Mouse (Mus musculus) bone marrow, adult 2 months (tissue): Measurements from ENCODE around the gene Cpne2. TPM values are rescaled to one million over a fixed set of nuclear protein-coding genes. Genes with fewer than 3 reads are reported as not detected.

ENCODE experiments used
- H3K27ac ChIP-seq: fragments of 200-500 bp; 2 replicates; pipeline ENCODE4 v1.5.1; 2012; ENCODE audit warnings: low read depth, mild to moderate bottlenecking, control low read depth, inconsistent platforms, low read length; ENCODE audit not compliant: control insufficient read depth, poor library complexity, insufficient read depth
- H3K4me1 ChIP-seq: fragments of 200-500 bp; 2 replicates; pipeline ENCODE4 v1.6.1; 2011; ENCODE audit warnings: low read length; ENCODE audit not compliant: control insufficient read depth, insufficient read depth
- H3K4me3 ChIP-seq: fragments of 200-500 bp; replicated peaks from 2 replicates; pipeline ENCODE3; 2011; ENCODE audit warnings: mild to moderate bottlenecking, low read depth, low read length, control low read depth; ENCODE audit not compliant: control insufficient read depth
- CTCF ChIP-seq: fragments of 200-500 bp; IDR thresholded peaks from 2 replicates; pipeline ENCODE4 v1.5.1; 2011; ENCODE audit warnings: low read length, control low read depth; ENCODE audit not compliant: control insufficient read depth, insufficient read depth
- POLR2A ChIP-seq: fragments of 200-500 bp; IDR thresholded peaks from 2 replicates; pipeline ENCODE4 v1.6.1; 2011; ENCODE audit warnings: low read depth, mild to moderate bottlenecking, control low read depth, low read length, borderline replicate concordance; ENCODE audit not compliant: control insufficient read depth
- WGBS: fragments of 180-500 bp; shearing (Covaris S2); methylation state at CpG from one replicate; pipeline ENCODE4 v1.1.7; 2018; 5-methylcytosine and 5-hydroxymethylcytosine counted together
- polyA plus RNA-seq: library from polyadenylated mRNA; stranded (reverse); fragments of >200 nt; gene quantifications from 2 replicates; pipeline ENCODE4 v1.2.4, GENCODE M21; 2011; ENCODE audit warnings: low replicate concordance; ENCODE audit not compliant: missing spikeins, insufficient read depth, insufficient read length

The Cpne2 gene
- polyA plus RNA-seq, 1 experiment: 36.1 TPM

- TF ChIP-seq CTCF: no peak
- TF ChIP-seq POLR2A: no peak
- no peak overlapping the region for H3K4me3 ChIP-seq
- H3K4me1 ChIP-seq: peaks cover 18% of the 10 kb centered on the region
- H3K27ac ChIP-seq: no peak overlapping the region
- 40% methylated on average over 8 of the region's 8 CpGs for WGBS
Observed at GRCm38 (mm10) chr8:94543981-94544380, 11.2 kb downstream of the Cpne2 start.

DNA sequence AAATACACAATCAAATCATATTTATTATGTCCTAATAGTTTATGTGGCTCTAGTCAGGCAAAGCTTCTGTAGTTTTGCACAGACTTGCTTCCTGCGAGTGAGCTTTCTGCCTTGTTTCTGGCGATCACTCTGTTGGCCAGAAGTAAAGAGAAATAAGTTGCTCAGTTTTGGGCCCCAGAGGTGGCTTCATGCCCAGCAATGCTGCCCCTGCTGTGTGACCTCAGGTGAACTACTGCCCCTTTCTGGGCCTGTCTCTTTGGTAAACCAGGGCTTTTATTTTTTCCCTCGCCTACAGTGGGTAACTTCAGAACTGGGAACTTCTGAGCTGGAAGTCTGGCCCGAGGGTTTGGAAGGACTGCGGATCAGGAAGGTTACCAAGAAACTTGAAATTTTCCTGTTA is 16.3 kb downstream of the Cpne2 start:
- H3K27ac ChIP-seq: peak overlapping the region; percentile 45; the same call in 1 of the 2 replicates
- 30% methylated on average over 5 of the region's 5 CpGs for WGBS
- TF ChIP-seq CTCF: no peak

DNA sequence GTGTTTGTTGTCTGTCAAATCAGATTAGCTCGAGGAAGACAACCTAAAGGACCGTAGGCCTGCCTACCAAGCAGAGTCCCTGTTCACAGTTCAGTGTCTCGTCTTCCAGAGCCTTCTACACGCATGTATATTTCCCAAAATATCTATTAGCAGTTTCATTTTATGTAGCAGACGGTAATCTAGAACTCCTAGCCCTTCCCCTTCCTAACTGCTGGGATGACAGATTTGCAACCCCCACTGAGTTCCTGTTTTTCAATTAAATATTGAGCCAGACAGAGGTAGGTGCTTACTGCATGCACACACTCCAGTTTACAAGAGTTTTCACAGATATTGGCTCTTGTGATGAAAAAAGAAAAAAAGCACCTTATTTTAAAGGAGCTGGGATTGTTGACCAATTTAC is 16.7 kb downstream of the Cpne2 start:
- TF ChIP-seq POLR2A (no peak), CTCF (no peak)
- Histone ChIP-seq H3K27ac (no peak overlapping the region; the same call in 1 of the 2 replicates), H3K4me1 (peaks cover 14% of the 10 kb centered on the region; the same call in 1 of the 2 replicates), H3K4me3 (no peak overlapping the region)
- WGBS: 6% methylated on average over 5 of the region's 5 CpGs

More for the DNA sequence above, 16.3 kb downstream of the Cpne2 start:
- Histone ChIP-seq H3K4me3 (no peak overlapping the region), H3K4me1 (peaks cover 14% of the 10 kb centered on the region; the same call in 1 of the 2 replicates)

- TF ChIP-seq CTCF: no peak
- TF ChIP-seq POLR2A: no peak
- H3K4me3 ChIP-seq: no peak overlapping the region
- WGBS: 54% methylated on average over 5 of the region's 5 CpGs
- no peak overlapping the region; the same call in 1 of the 2 replicates for H3K27ac ChIP-seq
- peaks cover 14% of the 10 kb centered on the region; the same call in 1 of the 2 replicates for H3K4me1 ChIP-seq
Observed at GRCm38 (mm10) chr8:94549998-94550397, 17.2 kb downstream of the Cpne2 start.

- Histone ChIP-seq H3K4me3 (no peak overlapping the region), H3K27ac (no peak overlapping the region; the same call in 1 of the 2 replicates), H3K4me1 (peaks cover 14% of the 10 kb centered on the region; the same call in 1 of the 2 replicates)
- WGBS: 67% methylated on average over 17 of the region's 17 CpGs
- TF ChIP-seq CTCF: no peak
- TF ChIP-seq POLR2A: no peak
Observed at GRCm38 (mm10) chr8:94551471-94552422, 19.0 kb downstream of the Cpne2 start.

DNA sequence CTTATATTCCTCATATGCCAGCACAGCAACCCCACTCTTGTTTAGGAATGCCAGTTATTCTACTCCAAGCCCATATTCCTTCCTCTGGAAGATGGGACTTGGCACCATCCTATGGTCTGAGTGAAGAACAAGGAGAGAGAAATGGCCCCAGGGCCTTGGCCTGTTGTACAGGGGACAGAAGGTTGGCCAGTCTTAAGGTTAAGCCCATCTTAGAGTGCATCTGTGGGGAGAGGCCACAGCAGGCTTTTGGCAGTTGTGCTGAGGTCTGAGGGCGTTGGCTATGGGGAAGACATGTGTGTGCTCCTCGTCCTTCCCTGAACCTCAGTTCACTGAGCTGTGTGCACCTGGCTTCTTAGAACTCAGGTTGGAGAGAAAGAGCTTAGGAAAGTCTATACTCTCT is 19.9 kb downstream of the Cpne2 start:
- H3K4me3 ChIP-seq: no peak overlapping the region
- 38% methylated on average over 2 of the region's 2 CpGs for WGBS
- TF ChIP-seq CTCF: no peak
- no peak for TF ChIP-seq POLR2A
- H3K27ac ChIP-seq: no peak overlapping the region
- H3K4me1 ChIP-seq: peaks cover 13% of the 10 kb centered on the region; the same call in 1 of the 2 replicates

GRCm38 (mm10) chr8:94557281-94557680 is 24.5 kb downstream of the Cpne2 start:
- TF ChIP-seq CTCF: no peak
- no peak for TF ChIP-seq POLR2A
- Histone ChIP-seq H3K27ac (no peak overlapping the region), H3K4me3 (no peak overlapping the region), H3K4me1 (no peaks in the 10 kb centered on the region)
- 84% methylated on average over 3 of the region's 3 CpGs for WGBS

GRCm38 (mm10) chr8:94561256-94561655 is 28.5 kb downstream of the Cpne2 start:
- WGBS: 91% methylated on average over 5 of the region's 5 CpGs
- TF ChIP-seq CTCF (no peak), POLR2A (no peak)
- Histone ChIP-seq H3K27ac (no peak overlapping the region), H3K4me1 (no peaks in the 10 kb centered on the region), H3K4me3 (no peak overlapping the region)
